Mouse (Mus musculus) NIH3T3 (cell line): Measurements from ENCODE around the gene Wdr48.

Experiments used
- DNase-seq: peaks from one replicate; pipeline ENCODE4 v3.0.0-alpha.2; 2012; ENCODE audit warnings: low read depth

The Wdr48 gene

DNA sequence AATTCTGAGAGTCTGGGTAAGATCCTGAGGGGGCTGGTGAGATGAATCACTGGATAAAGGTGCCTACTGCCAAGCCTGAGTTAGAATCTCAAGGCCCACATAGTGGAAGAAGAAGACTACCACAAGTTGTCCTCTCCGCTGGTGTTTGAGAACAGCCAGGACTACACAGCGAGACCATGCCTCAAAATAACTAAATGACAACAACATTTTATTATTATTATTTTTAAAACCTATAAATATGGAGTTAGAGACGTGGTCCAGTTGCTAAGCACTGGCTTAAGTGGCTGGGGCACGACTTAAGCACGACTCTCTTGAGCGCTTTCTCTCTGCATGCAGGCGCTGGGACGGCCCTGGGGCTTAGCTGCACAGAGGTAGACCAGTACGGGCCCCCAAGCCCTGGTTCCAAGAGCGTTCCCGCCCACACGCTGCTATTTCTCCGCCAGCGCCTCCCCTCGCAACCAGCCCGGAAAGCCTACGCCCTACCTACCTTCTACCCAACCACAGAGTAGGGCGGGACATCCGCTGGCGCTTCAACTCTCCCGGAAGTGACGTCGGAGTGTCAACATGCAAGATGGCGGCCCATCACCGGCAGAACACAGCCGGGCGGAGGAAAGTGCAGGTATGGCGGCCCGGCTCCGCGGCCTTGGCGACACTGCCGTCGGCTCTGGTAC lies at the start of gene Wdr48:
Wdr48 (plus strand) TSS at position 540 of the 671 bp plus-strand sequence.
- DNase-seq: peak; percentile 97

GRCm38 (mm10) chr9:119847187-119847586 lies 47.5 kb upstream of the Wdr48 start:
- DNase-seq: no peak

DNA sequence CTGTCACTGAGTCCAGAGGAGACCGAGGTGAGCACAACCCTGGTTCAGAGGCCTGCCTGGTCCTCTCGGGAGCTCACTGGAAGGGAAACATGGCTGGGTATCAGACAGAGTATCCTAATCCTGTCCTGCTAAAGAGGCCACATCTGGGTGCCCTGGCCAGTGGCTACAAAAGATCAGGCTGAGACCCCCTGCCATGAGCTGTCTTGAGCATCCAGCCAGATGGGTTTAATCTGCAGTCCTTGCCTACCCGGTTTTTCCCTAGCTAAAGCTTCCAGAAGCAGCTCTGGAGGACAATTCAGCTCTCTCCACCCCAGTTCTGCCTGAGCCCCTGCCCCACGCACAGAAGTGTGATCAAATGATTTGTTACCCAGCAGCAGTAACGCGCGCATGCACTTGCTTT lies 46.0 kb upstream of the Wdr48 start:
- no peak for DNase-seq

GRCm38 (mm10) chr9:119849214-119849613 lies 45.5 kb upstream of the Wdr48 start:
- DNase-seq: no peak

DNA sequence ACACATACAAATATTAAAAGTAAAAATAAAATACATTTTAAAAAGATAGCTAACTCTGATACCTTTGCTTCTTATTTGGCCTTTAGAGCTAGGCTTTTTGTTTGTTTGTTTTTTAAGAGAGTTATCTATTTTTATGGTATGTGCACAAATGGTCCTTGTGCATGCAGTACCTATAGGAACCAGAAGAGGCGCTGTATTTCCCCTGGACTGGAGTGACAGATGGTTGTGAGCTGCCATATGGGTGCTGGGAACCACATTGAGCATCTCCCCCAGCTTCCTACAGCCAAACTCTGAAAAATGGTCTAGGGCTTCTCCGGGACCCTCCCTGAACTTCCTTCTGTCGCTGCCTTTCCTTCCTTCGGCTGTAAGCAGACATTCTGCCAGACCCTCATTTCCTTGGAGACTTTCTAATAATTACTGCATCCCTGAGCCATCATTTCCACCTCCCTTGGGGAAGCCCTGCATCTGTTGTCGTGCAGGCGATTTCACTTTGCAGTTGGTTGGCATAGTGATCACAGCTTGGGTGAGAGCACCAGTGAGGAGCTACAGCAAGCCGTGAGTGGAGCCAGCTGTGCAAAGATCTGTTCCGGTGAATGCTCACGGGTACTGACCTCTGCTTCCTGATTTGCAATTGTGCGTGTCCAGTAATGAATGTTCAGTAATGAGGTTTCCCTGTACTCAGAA lies 42.2 kb upstream of the Wdr48 start:
- no peak for DNase-seq

GRCm38 (mm10) chr9:119853071-119853846 lies 41.4 kb upstream of the Wdr48 start:
- DNase-seq: no peak

DNA sequence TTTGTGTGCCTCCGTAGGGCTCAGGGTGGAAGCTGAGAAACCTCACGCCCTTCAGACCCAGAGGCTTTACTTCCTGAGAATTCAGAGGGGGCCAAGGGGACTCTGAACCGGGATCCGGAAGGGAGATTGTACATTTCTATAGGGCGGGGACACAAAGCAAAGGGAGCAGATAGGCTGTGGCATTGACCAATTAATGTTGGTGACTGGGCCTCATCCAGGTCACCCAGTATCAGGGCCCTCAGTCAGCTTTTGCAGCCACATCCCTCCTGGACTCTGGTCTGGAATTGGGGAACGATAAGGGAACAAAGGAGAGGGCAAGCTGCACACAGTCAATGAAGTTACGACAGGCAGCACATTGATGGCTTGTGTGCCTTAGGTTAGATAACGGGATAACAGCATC lies 40.5 kb upstream of the Wdr48 start:
- no peak for DNase-seq

GRCm38 (mm10) chr9:119887144-119887901 lies 7.4 kb upstream of the Wdr48 start:
- peak; percentile 7 for DNase-seq

DNA sequence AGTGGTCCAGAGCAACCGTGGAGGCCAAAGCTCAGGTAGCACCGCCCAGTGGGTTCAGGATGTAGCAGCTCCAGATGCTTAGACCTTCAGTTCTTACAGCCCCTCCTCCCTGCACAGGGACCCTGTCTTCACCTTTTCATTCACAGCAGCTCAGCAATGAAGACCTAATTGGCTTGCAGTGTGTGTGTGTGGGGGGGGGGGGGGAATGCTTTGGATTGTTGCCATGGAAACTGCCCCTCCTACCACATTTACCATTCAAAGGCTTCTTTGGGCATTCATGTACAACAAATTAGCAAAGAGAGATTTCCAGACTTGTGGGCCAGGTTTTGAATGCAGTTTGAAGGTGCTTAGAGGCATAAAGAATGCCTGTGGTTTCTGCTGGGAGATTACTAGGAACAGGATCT lies 5.8 kb upstream of the Wdr48 start:
- DNase-seq: no peak

DNA sequence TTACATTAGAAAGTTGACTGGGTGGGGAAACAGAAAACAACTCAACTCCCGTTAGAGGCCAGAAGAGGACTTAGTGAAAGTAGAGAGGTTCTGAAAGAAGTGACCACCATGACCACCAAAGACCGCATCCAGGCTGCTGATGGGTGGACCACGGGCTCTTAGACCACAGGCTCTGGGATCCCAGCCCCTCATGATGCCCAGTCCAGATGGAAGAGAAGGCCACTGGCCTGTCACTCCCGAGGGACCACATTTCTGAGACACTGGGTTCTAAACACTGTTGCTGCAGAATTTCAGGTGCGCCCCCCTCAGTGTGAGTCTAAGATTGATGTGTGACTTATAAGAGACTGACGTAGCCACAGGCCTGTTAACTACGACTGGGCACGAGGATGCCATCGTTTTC lies 5.2 kb upstream of the Wdr48 start:
- DNase-seq: no peak

- DNase-seq: peak; percentile 49
Observed at GRCm38 (mm10) chr9:119890692-119891091, 4.0 kb upstream of the Wdr48 start.

DNA sequence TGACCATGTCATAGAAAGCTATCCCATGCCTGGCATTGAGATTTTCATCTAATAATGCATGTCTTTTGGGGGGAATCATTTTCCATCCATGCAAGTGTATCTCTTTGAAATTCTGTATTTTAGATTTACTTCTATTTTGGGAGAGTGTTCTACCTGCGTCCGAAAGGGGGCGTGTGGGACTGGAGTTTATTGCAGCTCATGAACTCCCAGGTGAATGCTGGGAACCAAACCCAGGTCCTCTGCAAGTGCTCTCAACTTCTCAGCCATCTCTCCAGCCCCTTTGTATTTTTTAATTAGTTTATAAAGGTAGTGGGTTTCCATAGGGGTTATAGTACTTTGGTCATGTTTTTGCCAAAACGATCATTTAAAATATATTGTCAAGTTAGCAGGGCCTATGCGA lies 797 bp upstream of the Wdr48 start:
- no peak for DNase-seq

DNA sequence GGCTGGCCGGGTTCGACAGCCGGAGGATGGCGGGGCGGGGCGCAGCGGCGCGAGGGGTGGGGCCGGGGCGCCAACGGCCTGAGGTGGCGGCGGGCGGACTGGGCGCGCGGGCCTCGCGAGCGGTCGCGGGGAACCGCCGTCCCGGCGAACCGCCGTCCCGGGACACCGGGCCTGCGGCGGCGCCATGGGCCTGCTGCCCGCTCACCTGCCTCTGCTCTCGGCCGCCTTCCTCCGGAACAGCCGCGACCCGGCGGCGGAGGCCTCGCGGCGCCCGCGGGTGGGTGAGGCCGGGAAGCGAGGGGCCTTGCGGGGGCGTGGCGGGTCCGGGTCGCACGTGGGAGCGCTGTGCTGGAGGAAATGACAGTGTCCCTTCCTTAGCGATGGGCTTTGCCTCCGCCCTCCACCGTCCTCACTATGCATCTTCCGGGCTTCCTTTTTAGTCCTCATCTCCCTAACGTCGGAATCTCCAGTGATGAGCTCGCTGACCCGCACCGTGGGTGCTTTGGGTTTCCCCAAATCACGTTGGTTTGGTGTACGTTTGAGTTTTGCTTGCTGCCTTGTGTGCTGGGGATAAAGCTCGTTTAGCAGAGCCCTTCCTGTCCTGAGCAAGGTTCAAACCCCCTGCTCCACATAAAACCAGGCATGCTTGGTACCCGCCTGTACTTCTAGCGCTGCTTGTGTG lies 503 bp downstream of the Wdr48 start:
- peak; percentile 10 for DNase-seq

DNA sequence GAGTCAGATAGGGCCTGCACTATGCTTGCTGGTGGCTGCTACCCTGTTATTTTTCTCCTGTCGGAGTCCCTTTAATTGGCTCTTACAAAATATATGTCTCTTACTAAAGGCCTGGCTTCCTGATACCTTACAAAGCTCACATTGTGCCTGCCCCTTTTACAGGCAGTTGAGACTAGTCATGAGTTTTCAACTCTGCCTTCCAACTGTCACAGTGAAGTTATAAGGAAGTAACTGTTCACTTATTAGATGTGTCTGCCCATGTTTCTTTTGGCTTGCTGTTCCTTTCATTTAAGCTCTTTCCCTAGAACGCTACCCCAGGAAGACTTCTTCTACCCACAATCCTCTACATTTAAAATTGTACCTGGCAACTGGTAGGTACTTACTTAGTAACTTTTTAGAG lies 4.8 kb downstream of the Wdr48 start:
- DNase-seq: no peak

- no peak for DNase-seq
Observed at GRCm38 (mm10) chr9:119902410-119903151, 7.9 kb downstream of the Wdr48 start.

DNA sequence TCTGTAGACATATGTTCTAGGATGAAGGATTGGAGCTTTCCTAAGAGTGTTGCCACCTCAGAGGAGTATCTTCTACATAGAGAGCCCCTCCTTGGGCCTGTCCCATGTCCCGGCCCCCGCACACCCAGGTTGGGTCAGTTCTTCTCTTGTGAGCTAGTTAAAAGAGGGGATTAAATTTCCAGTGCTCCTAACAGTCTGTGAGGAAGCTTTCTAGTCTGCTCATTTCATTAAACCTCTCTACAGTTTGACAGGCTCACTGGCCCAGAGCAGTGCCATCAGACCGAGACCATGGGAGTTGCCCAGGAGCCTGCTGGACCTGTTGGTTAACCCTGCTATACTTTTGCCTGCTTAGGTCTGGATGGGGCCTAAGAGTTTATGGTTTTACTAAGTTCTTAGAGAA lies 14.0 kb downstream of the Wdr48 start:
- no peak for DNase-seq

- no peak for DNase-seq
Observed at GRCm38 (mm10) chr9:119909931-119910330, 15.3 kb downstream of the Wdr48 start.

DNA sequence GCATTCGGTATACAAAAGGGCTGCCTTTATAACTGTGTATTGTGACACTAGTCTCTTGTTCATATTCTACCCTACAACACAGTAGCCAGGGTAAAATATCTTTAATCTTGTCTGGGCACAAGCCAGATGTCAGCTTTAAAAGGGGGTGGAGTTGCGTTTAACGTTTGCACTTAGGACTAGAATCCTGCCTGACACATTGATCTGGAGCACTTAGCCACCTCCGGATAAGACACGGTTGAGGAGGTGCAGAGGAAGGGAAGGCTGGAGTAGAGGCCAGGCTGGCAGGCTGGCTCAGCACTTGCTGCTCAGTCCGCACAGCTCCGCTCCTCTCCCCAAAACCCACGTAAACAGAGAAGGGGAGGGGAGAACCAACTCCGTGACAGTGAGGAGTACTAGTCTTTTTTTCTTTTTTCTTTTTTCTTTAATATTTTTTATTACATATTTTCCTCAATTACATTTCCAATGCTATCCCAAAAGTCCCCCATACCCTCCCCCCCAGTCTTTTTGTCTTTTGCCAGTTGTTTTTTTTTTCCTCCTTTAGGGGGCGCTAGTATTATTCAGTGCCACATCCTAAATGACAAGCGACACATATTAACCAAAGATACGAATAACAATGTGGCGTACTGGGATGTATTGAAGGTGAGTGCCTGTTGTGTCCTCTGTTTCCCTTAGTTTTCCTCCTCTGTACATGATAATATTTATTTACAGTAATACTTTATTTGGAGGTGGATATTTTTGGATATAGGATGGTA lies 18.6 kb downstream of the Wdr48 start:
- DNase-seq: peak; percentile 49

DNA sequence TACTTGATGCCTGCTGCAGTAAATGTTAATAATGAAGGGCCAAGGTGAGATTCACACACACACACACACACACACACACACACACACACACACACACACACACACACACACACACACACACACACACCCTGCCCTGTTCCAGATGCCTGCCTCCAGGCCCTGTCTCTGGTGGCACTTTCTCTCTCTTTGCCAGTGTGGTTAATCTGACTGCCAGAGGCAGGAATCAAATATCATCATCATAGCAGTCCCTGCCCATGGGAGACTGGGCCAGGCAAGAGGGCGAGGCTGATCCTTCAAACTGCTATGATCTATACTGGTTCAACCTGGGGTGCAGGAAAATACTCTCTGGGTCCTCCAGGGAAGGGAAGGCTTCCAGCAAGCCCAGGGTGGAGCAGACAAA lies 25.2 kb downstream of the Wdr48 start:
- no peak for DNase-seq

DNA sequence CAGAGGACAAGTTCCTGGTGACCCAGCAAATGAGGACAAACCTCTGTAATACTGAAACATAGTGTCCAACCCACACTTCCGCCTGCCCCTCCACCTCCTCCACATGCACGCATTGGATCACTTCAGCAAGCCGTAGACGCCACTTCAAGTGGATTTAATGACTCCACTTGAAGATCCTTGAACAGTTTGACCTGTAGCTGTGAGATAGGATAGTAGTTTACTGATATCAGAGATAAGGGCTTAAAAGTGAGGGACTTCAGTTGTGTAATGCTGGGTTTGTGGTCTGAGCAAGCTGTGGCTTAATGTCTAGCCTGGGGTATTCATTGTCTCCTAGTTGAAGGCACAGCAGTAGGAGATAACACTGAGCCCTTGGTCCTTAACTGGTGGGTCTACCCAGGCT lies 28.8 kb downstream of the Wdr48 start:
- DNase-seq: no peak
